Mouse (Mus musculus) activated CD4-positive, CD25-positive, alpha-beta regulatory T cell (primary cell): ENCODE measurements around the gene 1700102P08Rik. TPM values are rescaled to one million over a fixed set of nuclear protein-coding genes. Genes with fewer than 3 reads are reported as not detected.

ENCODE experiments used
- polyA plus RNA-seq, 2 experiments: library from polyadenylated mRNA; unstranded; fragments of 100-300 nt; shearing (Covaris generic); gene quantifications; one replicate each; pipeline ENCODE4 v1.2.1; 2017

1700102P08Rik gene
- polyA plus RNA-seq = under 1 TPM; 0.59 to 0.82 TPM

GRCm38 (mm10) chr9:108392676-108393075 is at the start of gene 1700102P08Rik:
1700102P08Rik (plus strand) TSS chr9:108392805.

DNA sequence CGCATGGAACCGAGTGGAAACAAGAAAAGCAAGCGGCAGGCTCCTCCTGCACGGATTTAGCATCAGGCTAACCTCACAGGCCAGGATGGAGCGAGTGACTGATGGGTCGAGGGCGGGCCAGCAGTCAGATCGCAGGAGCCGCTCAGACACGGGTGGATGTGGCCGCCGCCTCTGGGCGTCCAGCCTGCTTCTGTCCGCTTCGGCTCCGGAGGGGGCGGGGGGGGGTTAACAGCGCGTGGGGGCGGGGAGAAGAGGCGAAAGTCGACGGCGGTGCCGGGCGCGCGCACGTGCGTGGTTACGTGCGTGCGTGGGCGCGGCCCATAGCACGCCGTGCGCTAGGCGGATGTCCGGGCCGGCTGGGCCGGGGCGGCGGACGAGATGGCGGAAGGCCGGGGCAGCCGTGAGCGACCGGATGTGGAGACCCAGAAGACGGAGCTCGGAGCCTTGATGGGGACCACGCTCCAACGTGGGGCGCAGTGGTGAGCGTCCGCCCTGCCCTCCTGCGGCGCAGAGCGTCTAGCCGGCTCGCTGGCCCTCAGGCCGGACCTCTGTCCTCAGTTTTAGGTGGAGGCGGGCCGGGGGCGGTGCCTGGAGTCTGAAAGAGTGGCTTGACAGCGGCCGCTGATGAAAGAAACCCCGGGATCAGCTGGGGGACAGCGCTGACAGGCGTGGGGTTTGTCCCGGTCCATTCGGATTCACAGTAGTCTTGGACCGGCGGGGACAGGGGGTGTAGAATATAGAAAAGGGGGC is 44.9 kb upstream of the 1700102P08Rik start, which contains the start of gene Usp4:
Gene Usp4, plus strand, starts transcription at position 314 of the 750 bp plus-strand sequence.

DNA sequence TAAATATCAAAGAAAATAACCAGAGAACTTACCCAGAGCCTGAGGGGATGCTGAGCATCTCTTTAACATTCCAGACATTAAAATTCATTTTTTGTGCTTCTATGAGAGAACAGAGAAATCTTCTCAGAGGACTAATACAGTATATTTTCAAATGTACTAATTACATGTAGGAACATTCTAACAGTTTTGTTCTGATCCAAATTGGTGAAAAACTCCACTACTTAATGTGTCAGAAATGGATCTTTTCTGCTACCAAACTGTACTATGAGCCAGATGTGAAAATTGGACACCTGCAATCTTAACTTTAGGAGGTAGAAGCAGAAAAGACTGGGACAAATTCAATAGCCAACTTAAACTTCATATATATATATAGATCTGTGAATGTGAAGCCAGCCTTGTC is 35.8 kb downstream of the 1700102P08Rik start, which contains the start of gene Ccdc36:
Gene Ccdc36, minus strand, starts transcription at position 101 of the 400 bp plus-strand sequence.

GRCm38 (mm10) chr9:108436182-108436581 is 43.6 kb downstream of the 1700102P08Rik start, which contains the start of gene BC048562:
BC048562 (plus strand) TSS chr9:108436482.

Other genes starting within 250 kb of the 1700102P08Rik start
- under 1 TPM; 0.18 to 0.83 TPM for gene Bsn, start 202.4 kb upstream of the 1700102P08Rik start, polyA plus RNA-seq
- gene Dag1, start 128.8 kb upstream of the 1700102P08Rik start, polyA plus RNA-seq = 10 to 100 TPM in 1 of 2 experiments, 1 to 10 TPM in 1; 6.0 to 11.8 TPM
- 1 to 10 TPM; 1.2 to 1.6 TPM for gene Nicn1, start 102.4 kb upstream of the 1700102P08Rik start, polyA plus RNA-seq
- gene Amt, start 96.0 kb upstream of the 1700102P08Rik start, polyA plus RNA-seq = under 1 TPM; 0.11 to 0.28 TPM
- 100 to 1,000 TPM; 398 to 425 TPM for gene Rhoa, start 86.7 kb upstream of the 1700102P08Rik start, polyA plus RNA-seq
- 10 to 100 TPM; 11.1 to 20.6 TPM for gene Tcta, start 86.6 kb upstream of the 1700102P08Rik start, polyA plus RNA-seq
- 100 to 1,000 TPM; 592 to 659 TPM for gene Gpx1, start 53.9 kb upstream of the 1700102P08Rik start, polyA plus RNA-seq
- 100 to 1,000 TPM; 119 to 134 TPM for gene Usp4, start 45.0 kb upstream of the 1700102P08Rik start, polyA plus RNA-seq
- gene Ccdc36, start 35.7 kb downstream of the 1700102P08Rik start, polyA plus RNA-seq = under 1 TPM in 1 of 2 experiments, not detected in 1; 0.14 TPM
- not detected for gene BC048562, start 43.7 kb downstream of the 1700102P08Rik start, polyA plus RNA-seq
- gene Ccdc71, start 67.7 kb downstream of the 1700102P08Rik start, polyA plus RNA-seq = 10 to 100 TPM; 35.6 to 46.5 TPM
- 1 to 10 TPM; 6.5 to 9.8 TPM for gene Klhdc8b, start 68.8 kb downstream of the 1700102P08Rik start, polyA plus RNA-seq
- gene Lamb2, start 86.9 kb downstream of the 1700102P08Rik start, polyA plus RNA-seq = under 1 TPM; 0.12 to 0.41 TPM
- gene Usp19, start 97.8 kb downstream of the 1700102P08Rik start, polyA plus RNA-seq = 100 to 1,000 TPM in 1 of 2 experiments, 10 to 100 TPM in 1; 63.7 to 115 TPM
- gene Qars, start 114.9 kb downstream of the 1700102P08Rik start, polyA plus RNA-seq = 100 to 1,000 TPM; 105 to 107 TPM
- 100 to 1,000 TPM; 142 TPM for gene Qrich1, start 124.0 kb downstream of the 1700102P08Rik start, polyA plus RNA-seq
- gene Impdh2, start 167.5 kb downstream of the 1700102P08Rik start, polyA plus RNA-seq = 100 to 1,000 TPM in 1 of 2 experiments, 10 to 100 TPM in 1; 75.1 to 125 TPM
- gene Ndufaf3, start 174.6 kb downstream of the 1700102P08Rik start, polyA plus RNA-seq = 10 to 100 TPM; 56.3 to 86.8 TPM
- 10 to 100 TPM; 71.9 to 82.4 TPM for gene Dalrd3, start 177.1 kb downstream of the 1700102P08Rik start, polyA plus RNA-seq
- 10 to 100 TPM; 38.1 to 65.1 TPM for gene Wdr6, start 185.9 kb downstream of the 1700102P08Rik start, polyA plus RNA-seq
- gene P4htm, start 204.9 kb downstream of the 1700102P08Rik start, polyA plus RNA-seq = 10 to 100 TPM in 1 of 2 experiments, 1 to 10 TPM in 1; 8.7 to 11.6 TPM